Mouse (Mus musculus) v-Abl transformed pro-B cells (cell line): ENCODE measurements around the gene Wwox.

Experiments
- in situ Hi-C, 2 experiments: fragments of 400-800 bp; cut with MboI; formaldehyde crosslinking; loops; one replicate each; pipeline ENCODE4 v1.15.1; 2025; ENCODE audit not compliant: unreplicated experiment in 2 of 2

The Wwox gene

GRCm38 (mm10) chr8:114927412-114927811, 488.0 kb downstream of the Wwox start:
- in situ Hi-C loops, result no loop called here

GRCm38 (mm10) chr8:114927917-114928316, 488.5 kb downstream of the Wwox start:
- in situ Hi-C loops, result no loop called here

- in situ Hi-C loops, result no loop called here
Observed at GRCm38 (mm10) chr8:114929597-114929996, 490.1 kb downstream of the Wwox start.

GRCm38 (mm10) chr8:114932071-114932630, 492.7 kb downstream of the Wwox start:
- in situ Hi-C loops, result no loop called here

GRCm38 (mm10) chr8:114933248-114933647, 493.8 kb downstream of the Wwox start:
- in situ Hi-C loops, result no loop called here

GRCm38 (mm10) chr8:114936887-114937286, 497.4 kb downstream of the Wwox start:
- in situ Hi-C loops, result no loop called here

GRCm38 (mm10) chr8:114939338-114939737, 499.9 kb downstream of the Wwox start:
- in situ Hi-C loops, result no loop called here

- in situ Hi-C loops, result no loop called here
Observed at GRCm38 (mm10) chr8:114941096-114941495, 501.6 kb downstream of the Wwox start.

- in situ Hi-C loops, result no loop called here
Observed at GRCm38 (mm10) chr8:114941644-114942043, 502.2 kb downstream of the Wwox start.

GRCm38 (mm10) chr8:114947921-114948320, 508.5 kb downstream of the Wwox start:
- in situ Hi-C loops, result no loop called here

GRCm38 (mm10) chr8:114956377-114957168, 517.1 kb downstream of the Wwox start:
- in situ Hi-C loops, result loop anchor here in 1 of 2 experiments (10.0 kb wide), 1 partner anchor 412 kb away; no protein-coding TSS in a partner anchor

GRCm38 (mm10) chr8:114958437-114959107, 519.1 kb downstream of the Wwox start:
- in situ Hi-C loops, result loop anchor here in 1 of 2 experiments (10.0 kb wide), 1 partner anchor 414 kb away; no protein-coding TSS in a partner anchor

- in situ Hi-C loops, result loop anchor here in 1 of 2 experiments (10.0 kb wide), 1 partner anchor 415 kb away; no protein-coding TSS in a partner anchor
Observed at GRCm38 (mm10) chr8:114959406-114959805, 520.0 kb downstream of the Wwox start.

- in situ Hi-C loops, result no loop called here
Observed at GRCm38 (mm10) chr8:114962494-114962893, 523.0 kb downstream of the Wwox start.

GRCm38 (mm10) chr8:114963282-114963681, 523.8 kb downstream of the Wwox start:
- in situ Hi-C loops, result no loop called here

GRCm38 (mm10) chr8:114964206-114964605, 524.8 kb downstream of the Wwox start:
- in situ Hi-C loops, result no loop called here

GRCm38 (mm10) chr8:114968842-114969241, 529.4 kb downstream of the Wwox start:
- in situ Hi-C loops, result loop anchor here in 1 of 2 experiments (5.0 kb wide), 2 partner anchors 87 to 152 kb away; no protein-coding TSS in a partner anchor

- in situ Hi-C loops, result loop anchor here (5.0 to 10.0 kb wide), 5 partner anchors 89 to 519 kb away; no protein-coding TSS in a partner anchor
Observed at GRCm38 (mm10) chr8:114971378-114971777, 531.9 kb downstream of the Wwox start.

- in situ Hi-C loops, result loop anchor here (5.0 to 10.0 kb wide), 5 partner anchors 91 to 521 kb away; no protein-coding TSS in a partner anchor
Observed at GRCm38 (mm10) chr8:114973002-114973461, 533.6 kb downstream of the Wwox start.

GRCm38 (mm10) chr8:114974336-114974950, 535.0 kb downstream of the Wwox start:
- in situ Hi-C loops, result loop anchor here (5.0 to 10.0 kb wide), 5 partner anchors 92 to 522 kb away; no protein-coding TSS in a partner anchor
